Mouse (Mus musculus) limb, embryonic 15.5 days (tissue): ENCODE measurements around the gene Nrros. TPM values are rescaled to one million over a fixed set of nuclear protein-coding genes. Genes with fewer than 3 reads are reported as not detected.
"Not testable (repeated sequence)": the region's sequence is repeated elsewhere in the genome, so short reads cannot be mapped to it uniquely, and the experiment has no call there.

ENCODE experiments used
- ATAC-seq: fragments of 200-750 bp; cut with Nextera tagmentation; 2 replicates; pipeline ENCODE4 v1.8.0; 2017; ENCODE audit warnings: low read depth, moderate TSS enrichment; ENCODE audit not compliant: insufficient number of reproducible peaks, low FRiP score, low TSS enrichment
- H3K27ac ChIP-seq: fragments of 300-500 bp; sonication (generic); 2 replicates; pipeline ENCODE4 v1.5.1; 2015; ENCODE audit warnings: moderate library complexity, mild to moderate bottlenecking, inconsistent platforms
- H3K27me3 ChIP-seq: fragments of 300-500 bp; sonication (generic); 2 replicates; pipeline ENCODE4 v1.6.1; 2015; ENCODE audit warnings: inconsistent platforms
- H3K36me3 ChIP-seq: fragments of 300-500 bp; sonication (generic); 2 replicates; pipeline ENCODE4 v1.6.1; 2015; ENCODE audit warnings: inconsistent platforms
- H3K4me1 ChIP-seq: fragments of 300-500 bp; sonication (generic); 2 replicates; pipeline ENCODE4 v1.6.1; 2015; ENCODE audit warnings: inconsistent platforms
- H3K4me2 ChIP-seq: fragments of 300-500 bp; sonication (generic); 2 replicates; pipeline ENCODE4 v1.6.1; 2015; ENCODE audit warnings: mild to moderate bottlenecking, inconsistent platforms
- H3K4me3 ChIP-seq: fragments of 300-500 bp; sonication (generic); 2 replicates; pipeline ENCODE4 v1.5.1; 2015; ENCODE audit warnings: mild to moderate bottlenecking, inconsistent platforms
- H3K9ac ChIP-seq: fragments of 300-500 bp; sonication (generic); 2 replicates; pipeline ENCODE4 v1.6.1; 2015; ENCODE audit warnings: inconsistent platforms
- H3K9me3 ChIP-seq: fragments of 300-500 bp; sonication (generic); 2 replicates; pipeline ENCODE4 v1.6.1; 2016; ENCODE audit warnings: inconsistent platforms
- whole genome bisulfite sequencing: fragments of 180-500 bp; shearing (Covaris S2); methylation state at CpG from one replicate; pipeline ENCODE4 v1.1.7; 2015; 5-methylcytosine and 5-hydroxymethylcytosine counted together
- polyA plus RNA-seq: library from polyadenylated mRNA; unstranded; fragments of >200 nt; fragmentation: Nextera tagmentation; extraction: Ambion mirVana; gene quantifications from 2 replicates; pipeline ENCODE4 v1.2.1, GENCODE M21; 2015

Nrros gene
- polyA plus RNA-seq, 1 experiment from 2014 or later: 21.3 TPM

GRCm38 (mm10) chr16:32108578-32108977, 56.8 kb downstream of the Nrros start:
- no peak overlapping the region for H3K4me3 ChIP-seq
- peaks cover 40% of the 10 kb centered on the region for H3K36me3 ChIP-seq
- H3K9ac ChIP-seq: no peak overlapping the region
- H3K4me2 ChIP-seq: no peak overlapping the region
- WGBS: 93% methylated on average over 2 of the region's 2 CpGs
- no peak overlapping the region for H3K27ac ChIP-seq
- ATAC-seq: no peak
- H3K9me3 ChIP-seq: no peaks in the 10 kb centered on the region
- H3K4me1 ChIP-seq: no peaks in the 10 kb centered on the region
- no peaks in the 10 kb centered on the region for H3K27me3 ChIP-seq

GRCm38 (mm10) chr16:32108170-32108569, 57.2 kb downstream of the Nrros start:
- WGBS: 78% methylated on average over 7 of the region's 7 CpGs
- Histone ChIP-seq H3K4me3 (no peak overlapping the region), H3K9me3 (no peaks in the 10 kb centered on the region), H3K4me2 (no peak overlapping the region), H3K9ac (no peak overlapping the region), H3K27ac (no peak overlapping the region), H3K4me1 (no peaks in the 10 kb centered on the region), H3K36me3 (peaks cover 44% of the 10 kb centered on the region), H3K27me3 (no peaks in the 10 kb centered on the region)
- no peak for ATAC-seq

DNA sequence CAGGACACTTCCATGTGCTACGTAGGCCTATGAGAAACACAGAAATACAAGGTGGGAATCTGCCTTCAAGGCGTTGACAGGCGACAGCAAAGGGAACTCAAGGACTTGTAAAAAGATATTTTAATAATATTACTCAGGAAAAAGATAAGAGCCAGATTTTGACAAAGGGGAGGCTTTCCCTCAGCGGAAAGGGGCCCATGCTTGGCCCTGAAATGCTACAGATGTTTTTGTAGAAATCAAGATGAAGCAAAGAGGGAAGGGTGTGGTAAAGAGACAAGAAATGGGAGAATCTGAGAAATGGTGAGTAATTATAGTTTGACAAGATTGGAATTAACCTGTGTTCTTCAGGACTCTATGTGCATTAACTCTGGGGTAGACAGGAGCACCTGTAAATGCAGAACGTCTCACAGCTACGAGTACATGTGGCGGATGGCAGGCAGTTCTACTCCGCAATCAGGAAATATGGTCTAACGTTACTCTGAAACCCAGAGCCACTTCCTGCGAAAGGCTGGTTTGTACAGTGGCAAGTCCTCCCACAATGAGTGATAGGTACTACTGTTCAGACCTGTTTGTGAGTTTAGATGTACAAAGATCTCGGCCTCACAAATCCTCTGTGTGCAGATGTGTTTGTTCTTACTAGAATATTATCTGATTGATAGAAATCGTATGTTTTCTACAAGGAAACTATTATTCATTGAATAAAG, 57.9 kb downstream of the Nrros start:
- H3K4me1 ChIP-seq: no peaks in the 10 kb centered on the region
- no peak overlapping the region for H3K27ac ChIP-seq
- H3K4me2 ChIP-seq: no peak overlapping the region
- H3K36me3 ChIP-seq: peaks cover 50% of the 10 kb centered on the region
- H3K4me3 ChIP-seq: no peak overlapping the region
- ATAC-seq: no peak
- H3K9ac ChIP-seq: no peak overlapping the region
- 82% methylated on average over 12 of the region's 12 CpGs for WGBS
- no peaks in the 10 kb centered on the region for H3K27me3 ChIP-seq
- no peaks in the 10 kb centered on the region for H3K9me3 ChIP-seq

- H3K9ac ChIP-seq: no peak overlapping the region
- H3K36me3 ChIP-seq: peaks cover 58% of the 10 kb centered on the region
- no peaks in the 10 kb centered on the region for H3K27me3 ChIP-seq
- H3K4me2 ChIP-seq: no peak overlapping the region
- no peak for ATAC-seq
- no peaks in the 10 kb centered on the region for H3K4me1 ChIP-seq
- no peak overlapping the region for H3K27ac ChIP-seq
- no peaks in the 10 kb centered on the region for H3K9me3 ChIP-seq
- H3K4me3 ChIP-seq: no peak overlapping the region
- WGBS: 100% methylated on average over 1 of the region's 1 CpGs
These were observed 59.7 kb downstream of the Nrros start for GRCm38 (mm10) chr16:32105698-32106097.

GRCm38 (mm10) chr16:32102295-32102694, 63.1 kb downstream of the Nrros start:
- H3K36me3 ChIP-seq: peaks cover 42% of the 10 kb centered on the region
- H3K4me3 ChIP-seq: no peak overlapping the region
- H3K9me3 ChIP-seq: no peaks in the 10 kb centered on the region
- no peak overlapping the region for H3K27ac ChIP-seq
- peaks cover 10% of the 10 kb centered on the region for H3K4me1 ChIP-seq
- no peak overlapping the region for H3K9ac ChIP-seq
- ATAC-seq: no peak
- no peak overlapping the region for H3K4me2 ChIP-seq
- no peaks in the 10 kb centered on the region for H3K27me3 ChIP-seq
- 82% methylated on average over 13 of the region's 13 CpGs for WGBS

- H3K27ac ChIP-seq: peak within 1 kb of the TSS; percentile 90
- WGBS: under 1% methylated on average over 34 of the region's 34 CpGs
- no peaks in the 10 kb centered on the region for H3K27me3 ChIP-seq
- H3K9me3 ChIP-seq: no peaks in the 10 kb centered on the region
- peak within 1 kb of the TSS; percentile 79 for H3K4me2 ChIP-seq
- peaks cover 10% of the 10 kb centered on the region for H3K4me1 ChIP-seq
- ATAC-seq: peak; percentile 94
- peak within 1 kb of the TSS; percentile 94 for H3K9ac ChIP-seq
- H3K4me3 ChIP-seq: peak within 1 kb of the TSS; percentile 96
- peaks cover 27% of the 10 kb centered on the region for H3K36me3 ChIP-seq
These were observed 65.7 kb downstream of the Nrros start, which contains the start of the genes Pigx and Cep19 for GRCm38 (mm10) chr16:32099638-32100150. TSS of gene Pigx (minus strand) at chr16:32099740. TSS of gene Cep19 (plus strand) at chr16:32099800.

- H3K36me3 ChIP-seq: peaks cover 29% of the 10 kb centered on the region
- peak; percentile 71 for ATAC-seq
- peak overlapping the region; percentile 90 for H3K27ac ChIP-seq
- H3K27me3 ChIP-seq: no peaks in the 10 kb centered on the region
- H3K4me1 ChIP-seq: peaks cover 10% of the 10 kb centered on the region
- H3K9me3 ChIP-seq: no peaks in the 10 kb centered on the region
- peak overlapping the region; percentile 79 for H3K4me2 ChIP-seq
- under 1% methylated on average over 39 of the region's 39 CpGs for WGBS
- peak overlapping the region; percentile 94 for H3K9ac ChIP-seq
- peak overlapping the region; percentile 96 for H3K4me3 ChIP-seq
These were observed 66.3 kb downstream of the Nrros start for GRCm38 (mm10) chr16:32098897-32099637.

DNA sequence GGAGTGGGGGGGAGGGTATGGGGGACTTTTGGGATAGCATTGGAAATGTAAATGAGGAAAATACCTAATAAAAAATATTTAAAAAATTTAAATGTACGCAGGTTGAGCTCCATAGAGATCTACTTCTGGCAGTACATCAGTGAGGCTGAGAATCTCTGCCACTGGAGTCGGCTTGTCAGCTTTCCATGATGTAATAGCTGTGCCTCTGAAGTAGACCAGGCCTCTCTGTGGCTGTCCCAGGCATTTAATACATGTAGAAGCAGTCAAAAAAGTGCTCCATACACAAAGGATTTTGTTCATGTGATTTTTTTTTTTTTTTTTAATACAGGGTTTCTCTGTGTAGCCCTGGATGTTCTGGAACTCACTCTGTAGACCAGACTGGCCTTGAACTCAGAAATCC, 67.6 kb downstream of the Nrros start:
- peaks cover 10% of the 10 kb centered on the region for H3K4me1 ChIP-seq
- not testable (repeated sequence) for H3K9ac ChIP-seq, H3K27me3 ChIP-seq, ATAC-seq, H3K9me3 ChIP-seq, H3K4me2 ChIP-seq, H3K27ac ChIP-seq, H3K4me3 ChIP-seq
- peaks cover 19% of the 10 kb centered on the region for H3K36me3 ChIP-seq
- 73% methylated on average over 2 of the region's 2 CpGs for WGBS

Other genes with a start within 250 kb of the Nrros start
- gene Pigz, start 231.7 kb downstream of the Nrros start, polyA plus RNA-seq: 0.49 and 0.91 TPM in 2 replicates
- 84.4 and 86.4 TPM in 2 replicates for gene 0610012G03Rik, start 217.1 kb downstream of the Nrros start, polyA plus RNA-seq
- 108 and 112 TPM in 2 replicates for gene Ncbp2, start 217.1 kb downstream of the Nrros start, polyA plus RNA-seq
- gene Senp5, start 162.3 kb downstream of the Nrros start, polyA plus RNA-seq: 12.6 and 13.0 TPM in 2 replicates
- 32.5 and 33.9 TPM in 2 replicates for gene Pak2, start 86.3 kb downstream of the Nrros start, polyA plus RNA-seq
- gene Pigx, start 65.9 kb downstream of the Nrros start, polyA plus RNA-seq: 83.1 and 89.3 TPM in 2 replicates
- gene Cep19, start 65.8 kb downstream of the Nrros start, polyA plus RNA-seq: 23.1 and 25.5 TPM in 2 replicates
- gene Bex6, start 14.2 kb upstream of the Nrros start, polyA plus RNA-seq: 0.20 TPM in 1 of 2 replicates, not detected in the other
- gene Fbxo45, start 81.6 kb upstream of the Nrros start, polyA plus RNA-seq: 9.5 and 11.6 TPM in 2 replicates
- gene Wdr53, start 81.6 kb upstream of the Nrros start, polyA plus RNA-seq: 19.9 and 22.0 TPM in 2 replicates
- gene Smco1, start 105.9 kb upstream of the Nrros start, polyA plus RNA-seq: 0.20 TPM in 1 of 2 replicates, not detected in the other
- 29.8 and 31.4 TPM in 2 replicates for gene Rnf168, start 111.9 kb upstream of the Nrros start, polyA plus RNA-seq
- gene Ubxn7, start 166.7 kb upstream of the Nrros start, polyA plus RNA-seq: 20.9 and 25.2 TPM in 2 replicates
- 0.12 and 0.46 TPM in 2 replicates for gene Tm4sf19, start 234.9 kb upstream of the Nrros start, polyA plus RNA-seq